Mouse (Mus musculus) MEL (cell line): Measurements from ENCODE around the gene Edem2. TPM values are rescaled to one million over a fixed set of nuclear protein-coding genes. Genes with fewer than 3 reads are reported as not detected.
A peak's percentile ranks its signal among the peaks of the same experiment; 100 is the strongest.

Experiments
- DNase-seq: peaks from one replicate; pipeline ENCODE4 v3.0.0; 2011; ENCODE audit warnings: low read depth, low spot score
- H3K27ac ChIP-seq: 2 replicates; pipeline ENCODE4 v1.5.1; 2012; ENCODE audit warnings: low read depth, mild to moderate bottlenecking, control low read depth, low read length, moderate library complexity; ENCODE audit not compliant: control insufficient read depth
- H3K27me3 ChIP-seq, 2 experiments: fragments of 150-350 bp in 1 of 2; sonication (generic) in 1 of 2; 2 replicates each; pipeline ENCODE4 v1.6.1; 2012; ENCODE audit warnings: low read length in 2 of 2, mild to moderate bottlenecking in 2 of 2, improper control_type of control experiment in 1 of 2, moderate library complexity in 1 of 2; ENCODE audit not compliant: insufficient read depth in 2 of 2, control insufficient read depth in 1 of 2
- H3K36me3 ChIP-seq, 2 experiments: 2 replicates each; pipeline ENCODE4 v1.6.1; 2012 to 2014; ENCODE audit warnings: low read length in 2 of 2, improper control_type of control experiment in 1 of 2, inconsistent platforms in 1 of 2, mild to moderate bottlenecking in 1 of 2; ENCODE audit not compliant: insufficient read depth in 2 of 2, control insufficient read depth in 1 of 2
- H3K4me1 ChIP-seq, 2 experiments: fragments of 150-350 bp in 1 of 2; sonication (generic) in 1 of 2; 2 replicates each; pipeline ENCODE4 v1.6.1; 2012; ENCODE audit warnings: low read length in 2 of 2, improper control_type of control experiment in 1 of 2, mild to moderate bottlenecking in 1 of 2; ENCODE audit not compliant: insufficient read depth in 2 of 2, control insufficient read depth in 1 of 2
- H3K4me3 ChIP-seq, 2 experiments: fragments of 150-350 bp in 1 of 2; sonication (generic) in 1 of 2; 2 replicates each; pipeline ENCODE4 v1.5.1; 2012; ENCODE audit warnings: low read depth in 2 of 2, low read length in 2 of 2, mild to moderate bottlenecking in 2 of 2, moderate library complexity in 2 of 2, control low read depth in 1 of 2, improper control_type of control experiment in 1 of 2; ENCODE audit not compliant: control insufficient read depth in 1 of 2, insufficient read depth in 1 of 2
- H3K79me2 ChIP-seq: 2 replicates; pipeline ENCODE4 v1.6.1; 2012; ENCODE audit warnings: mild to moderate bottlenecking, low read length, moderate library complexity; ENCODE audit not compliant: control insufficient read depth, poor library complexity, insufficient read depth
- H3K9ac ChIP-seq: 2 replicates; pipeline ENCODE4 v1.6.1; 2012; ENCODE audit warnings: low read depth, mild to moderate bottlenecking, control low read depth, low read length, moderate library complexity; ENCODE audit not compliant: control insufficient read depth, poor library complexity, severe bottlenecking
- H3K9me3 ChIP-seq: fragments of 150-350 bp; sonication (generic); replicated peaks from 2 replicates; pipeline ENCODE4 v1.6.1; 2012; ENCODE audit warnings: mild to moderate bottlenecking, low read length, improper control_type of control experiment, moderate library complexity; ENCODE audit not compliant: insufficient read depth
- BHLHE40 ChIP-seq: IDR thresholded peaks from 2 replicates; pipeline ENCODE4 v1.6.1; 2012; ENCODE audit warnings: low read depth, mild to moderate bottlenecking, inconsistent platforms, low read length, improper control_type of control experiment, borderline replicate concordance
- CHD2 ChIP-seq: IDR thresholded peaks from 2 replicates; pipeline ENCODE4 v1.6.1; 2011; ENCODE audit warnings: low read length, improper control_type of control experiment
- CTCF ChIP-seq, 3 experiments: IDR thresholded peaks in 2 of 3; conservative IDR thresholded peaks in 1 of 3; 2 replicates each; pipeline ENCODE4 v1.5.1; 2011 to 2012; ENCODE audit warnings: low read length in 3 of 3, low read depth in 2 of 3, mild to moderate bottlenecking in 2 of 3, improper control_type of control experiment in 1 of 3, inconsistent platforms in 1 of 3, mixed read lengths in 1 of 3, moderate library complexity in 1 of 3; ENCODE audit not compliant: control insufficient read depth in 1 of 3, insufficient read depth in 1 of 3, poor library complexity in 1 of 3, severe bottlenecking in 1 of 3
- E2F4 ChIP-seq: IDR thresholded peaks from 2 replicates; pipeline ENCODE4 v1.6.1; 2011; ENCODE audit warnings: low read depth, low read length, improper control_type of control experiment, borderline replicate concordance
- ELF1 ChIP-seq: IDR thresholded peaks from 2 replicates; pipeline ENCODE4 v1.6.1; 2014; ENCODE audit warnings: low read depth, mild to moderate bottlenecking, inconsistent platforms, low read length, improper control_type of control experiment, moderate library complexity
- GABPA ChIP-seq: IDR thresholded peaks from 2 replicates; pipeline ENCODE4 v1.6.1; 2012; ENCODE audit warnings: low read depth, mild to moderate bottlenecking, inconsistent platforms, low read length, improper control_type of control experiment, moderate library complexity
- JUND ChIP-seq: IDR thresholded peaks from 2 replicates; pipeline ENCODE4 v1.6.1; 2011; ENCODE audit warnings: low read depth, mild to moderate bottlenecking, improper control_type of control experiment, low read length
- MAZ ChIP-seq: IDR thresholded peaks from 2 replicates; pipeline ENCODE4 v1.6.1; 2012; ENCODE audit warnings: low read depth, mild to moderate bottlenecking, inconsistent platforms, low read length, improper control_type of control experiment
- MEF2A ChIP-seq: IDR thresholded peaks from 2 replicates; pipeline ENCODE4 v1.6.1; 2014; ENCODE audit warnings: low read depth, mild to moderate bottlenecking, inconsistent platforms, low read length, improper control_type of control experiment; ENCODE audit not compliant: poor library complexity, insufficient replicate concordance, severe bottlenecking; ENCODE audit errors: extremely low read depth
- MYB ChIP-seq: IDR thresholded peaks from 2 replicates; pipeline ENCODE4 v1.6.1; 2011; ENCODE audit warnings: mild to moderate bottlenecking, low read depth, low read length, improper control_type of control experiment
- NELFE ChIP-seq: IDR thresholded peaks from 2 replicates; pipeline ENCODE4 v1.6.1; 2011; ENCODE audit warnings: low read depth, low read length, improper control_type of control experiment
- POLR2AphosphoS5 ChIP-seq: IDR thresholded peaks from 2 replicates; pipeline ENCODE4 v1.6.1; 2012; ENCODE audit warnings: low read depth, borderline replicate concordance, mild to moderate bottlenecking, inconsistent platforms, low read length, moderate library complexity, mixed read lengths
- RAD21 ChIP-seq: IDR thresholded peaks from 2 replicates; pipeline ENCODE4 v1.6.1; 2011; ENCODE audit warnings: mild to moderate bottlenecking, low read depth, low read length, improper control_type of control experiment
- RCOR1 ChIP-seq: IDR thresholded peaks from 2 replicates; pipeline ENCODE4 v1.6.1; 2012; ENCODE audit warnings: low read depth, mild to moderate bottlenecking, inconsistent platforms, low read length, improper control_type of control experiment
- SMC3 ChIP-seq: IDR thresholded peaks from 2 replicates; pipeline ENCODE4 v1.6.1; 2011; ENCODE audit warnings: low read depth, low read length, improper control_type of control experiment
- TAL1 ChIP-seq: IDR thresholded peaks from 2 replicates; pipeline ENCODE4 v1.6.1; 2012; ENCODE audit warnings: mild to moderate bottlenecking, inconsistent platforms, low read length, moderate library complexity, mixed read lengths
- TBP ChIP-seq: IDR thresholded peaks from 2 replicates; pipeline ENCODE4 v1.8.0; 2011; ENCODE audit warnings: low read depth, low read length, improper control_type of control experiment
- USF1 ChIP-seq: IDR thresholded peaks from 2 replicates; pipeline ENCODE4 v1.6.1; 2014; ENCODE audit warnings: low read depth, mild to moderate bottlenecking, inconsistent platforms, low read length, improper control_type of control experiment, moderate library complexity
- USF2 ChIP-seq, 2 experiments: IDR thresholded peaks; 2 replicates each; pipeline ENCODE4 v1.6.1; 2011 to 2012; ENCODE audit warnings: improper control_type of control experiment in 2 of 2, low read length in 2 of 2, borderline replicate concordance in 1 of 2, inconsistent platforms in 1 of 2, low read depth in 1 of 2, mild to moderate bottlenecking in 1 of 2; ENCODE audit not compliant: insufficient read depth in 1 of 2
- ZMIZ1 ChIP-seq: IDR thresholded peaks from 2 replicates; pipeline ENCODE4 v1.6.1; 2012; ENCODE audit warnings: low read depth, mild to moderate bottlenecking, inconsistent platforms, low read length, improper control_type of control experiment, moderate library complexity
- ZNF384 ChIP-seq: IDR thresholded peaks from 2 replicates; pipeline ENCODE4 v1.6.1; 2012; ENCODE audit warnings: low read depth, mild to moderate bottlenecking, inconsistent platforms, low read length, improper control_type of control experiment
- polyA plus RNA-seq, 2 experiments: library from polyadenylated mRNA; stranded (reverse) in 1 of 2; unstranded in 1 of 2; fragments of >175 nt in 1 of 2; fragments of >200 nt in 1 of 2; gene quantifications; 2 replicates each; pipeline versions ENCODE4 v1.2.1 to v1.2.4; 2012; ENCODE audit warnings: low replicate concordance in 2 of 2, low read depth in 1 of 2; ENCODE audit not compliant: insufficient read length in 2 of 2, insufficient read depth in 1 of 2, missing spikeins in 1 of 2
- total RNA-seq: library from RNA; depleted of rRNA; stranded (reverse); fragments of 300-350 nt; gene quantifications from 2 replicates; pipeline ENCODE4 v1.2.3, GENCODE M21; 2012

Gene Edem2
- total and polyA plus RNA-seq, 3 experiments = 40.7 to 43.8 TPM; not detected in 1

GRCm38 (mm10) chr2:155663910-155664460 is 65.3 kb downstream of the Edem2 start:
- DNase-seq = no peak
- no peaks in the 10 kb centered on the region for H3K27me3 ChIP-seq
- H3K9me3 ChIP-seq = no peaks in the 10 kb centered on the region
- TF ChIP-seq GABPA (no peak), POLR2AphosphoS5 (no peak), TAL1 (no peak), ZNF384 (no peak), SMC3 (no peak), ELF1 (no peak), CHD2 (no peak), RAD21 (no peak), NELFE (no peak)
- TF ChIP-seq, all 39 proteins: peak for 0
- Histone ChIP-seq H3K4me1 (no peaks in the 10 kb centered on the region), H3K4me3 (no peak overlapping the region), H3K79me2 (no peaks in the 10 kb centered on the region), H3K9ac (no peak overlapping the region), H3K36me3 (peaks cover 0 to 32% of the 10 kb centered on the region in 2 experiments; a peak in 3 of 4 replicates), H3K27ac (no peak overlapping the region)

- Histone ChIP-seq H3K9me3 (no peaks in the 10 kb centered on the region), H3K4me3 (no peak overlapping the region), H3K9ac (no peak overlapping the region), H3K27me3 (no peaks in the 10 kb centered on the region), H3K36me3 (peaks cover 0 to 26% of the 10 kb centered on the region in 2 experiments; a peak in 3 of 4 replicates), H3K4me1 (no peaks in the 10 kb centered on the region), H3K27ac (no peak overlapping the region), H3K79me2 (no peaks in the 10 kb centered on the region)
- peak; percentile 76 for DNase-seq
- TF ChIP-seq RAD21 = peak; percentile 19
- peak; percentile 54 for TF ChIP-seq SMC3
- TF ChIP-seq RCOR1 = no peak
- 0 out of 2 replicates have a peak, but pooled peaks have one; percentile 38 for TF ChIP-seq JUND
- TF ChIP-seq TBP = no peak
- TF ChIP-seq CTCF (IDR thresholded peaks at IDR 0.05 in 2 of 3, conservative IDR thresholded peaks at IDR 0.05 in 1 of 3; ENCODE audit: control insufficient read depth in 1 of 3, insufficient read depth in 1 of 3, low read depth in 2 of 3, low read length in 3 of 3, poor library complexity in 1 of 3, severe bottlenecking in 1 of 3) = peak; percentile 40 to 76 (median 73)
- TF ChIP-seq NELFE = no peak
These were observed 66.2 kb downstream of the Edem2 start for GRCm38 (mm10) chr2:155663097-155663496.

GRCm38 (mm10) chr2:155662390-155662789 is 66.9 kb downstream of the Edem2 start:
- peaks cover 0 to 24% of the 10 kb centered on the region in 2 experiments; a peak in 3 of 4 replicates for H3K36me3 ChIP-seq
- no peak overlapping the region for H3K4me3 ChIP-seq
- no peak overlapping the region for H3K27ac ChIP-seq
- no peaks in the 10 kb centered on the region for H3K4me1 ChIP-seq
- H3K9ac ChIP-seq = no peak overlapping the region
- TF ChIP-seq USF2 (IDR thresholded peaks at IDR 0.05; ENCODE audit: borderline replicate concordance in 1 of 2, insufficient read depth in 1 of 2, low read depth in 1 of 2, low read length in 2 of 2) (no peak), ZMIZ1 (no peak), USF1 (no peak), TAL1 (no peak), MEF2A (no peak), RCOR1 (no peak), BHLHE40 (no peak), E2F4 (no peak), SMC3 (no peak), MYB (no peak), MAZ (no peak), ZNF384 (no peak), JUND (no peak)
- H3K9me3 ChIP-seq = no peaks in the 10 kb centered on the region
- no peaks in the 10 kb centered on the region for H3K79me2 ChIP-seq
- no peaks in the 10 kb centered on the region for H3K27me3 ChIP-seq
- DNase-seq = no peak
